Mouse (Mus musculus) layer of hippocampus, adult 8-10 months (tissue): Measurements from ENCODE around the gene Olfr95. TPM values are rescaled to one million over a fixed set of nuclear protein-coding genes. Genes with fewer than 3 reads are reported as not detected.
"Not testable (repeated sequence)": the region's sequence is repeated elsewhere in the genome, so short reads cannot be mapped to it uniquely, and the experiment has no call there.

Experiments
- DNase-seq, 2 experiments: peaks; one replicate each; pipeline ENCODE4 v3.0.0; 2022; ENCODE audit warnings: low spot score in 2 of 2
- total RNA-seq, 4 experiments: library from RNA; stranded (reverse); gene quantifications; 2 replicates each; pipeline ENCODE4 v1.2.4; 2022

Olfr95 gene
- not detected for total RNA-seq

GRCm38 (mm10) chr17:37213018-37213417 is at the start of gene Olfr95:
Gene Olfr95, minus strand, starts transcription at chr17:37213118.
- DNase-seq = no peak

- DNase-seq = peak in 1 of 2 experiments; percentile 9
Measured at GRCm38 (mm10) chr17:37250544-37250943, 37.6 kb upstream of the Olfr95 start.

GRCm38 (mm10) chr17:37249460-37249859 is 36.5 kb upstream of the Olfr95 start:
- no peak for DNase-seq

- peak; percentile 9 to 13 for DNase-seq
Measured at GRCm38 (mm10) chr17:37246715-37247114, 33.8 kb upstream of the Olfr95 start.

GRCm38 (mm10) chr17:37242198-37242597 is 29.3 kb upstream of the Olfr95 start:
- DNase-seq = no peak

- not testable (repeated sequence) for DNase-seq
Measured at GRCm38 (mm10) chr17:37237230-37237629, 24.3 kb upstream of the Olfr95 start, which contains the start of gene Olfr97. Gene Olfr97, minus strand, starts transcription at chr17:37237330.

- no peak for DNase-seq
Measured at GRCm38 (mm10) chr17:37221879-37222278, 9.0 kb upstream of the Olfr95 start.

- no peak for DNase-seq
Measured at GRCm38 (mm10) chr17:37219846-37220245, 6.9 kb upstream of the Olfr95 start, which contains the start of gene Olfr96. Gene Olfr96, plus strand, starts transcription at chr17:37220146.

GRCm38 (mm10) chr17:37218486-37218885 is 5.6 kb upstream of the Olfr95 start:
- DNase-seq = no peak

GRCm38 (mm10) chr17:37210884-37211768 is 1.8 kb downstream of the Olfr95 start:
- no peak for DNase-seq

- DNase-seq = no peak
Measured at GRCm38 (mm10) chr17:37203917-37204236, 9.0 kb downstream of the Olfr95 start.

DNA sequence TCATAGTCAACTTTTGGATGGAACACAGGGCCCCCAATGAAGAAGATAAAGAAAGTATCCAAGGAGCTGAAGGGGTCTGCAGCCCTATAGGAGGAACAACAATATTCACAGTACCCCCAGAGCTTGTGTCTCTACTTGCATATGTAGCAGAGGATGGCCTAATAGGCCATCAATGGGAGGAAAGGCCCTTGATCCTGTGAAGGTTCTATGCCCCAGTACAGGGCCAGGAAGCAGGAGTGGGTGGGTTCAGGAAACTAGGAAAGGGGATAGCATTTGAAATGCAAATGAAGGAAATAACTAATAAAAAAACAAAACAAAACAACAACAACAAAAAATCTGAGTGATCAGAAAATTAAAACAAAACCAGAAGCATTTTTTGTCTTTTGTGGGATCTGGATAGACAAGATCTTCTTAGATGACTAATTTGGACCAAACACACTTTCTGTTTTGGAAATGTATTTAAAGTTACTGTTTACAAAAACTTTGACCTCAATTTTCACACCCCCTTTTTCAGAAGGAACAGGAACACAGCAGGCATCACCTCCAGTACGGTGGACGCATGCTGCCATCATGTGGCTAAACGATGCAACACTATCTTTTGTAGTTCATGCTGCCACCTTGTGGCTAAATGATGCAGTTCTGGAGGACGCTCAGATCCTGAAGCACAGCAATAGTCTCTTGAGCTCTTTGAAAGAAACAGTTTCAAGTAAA is 9.6 kb downstream of the Olfr95 start:
- DNase-seq = peak; percentile 67 to 91

DNA sequence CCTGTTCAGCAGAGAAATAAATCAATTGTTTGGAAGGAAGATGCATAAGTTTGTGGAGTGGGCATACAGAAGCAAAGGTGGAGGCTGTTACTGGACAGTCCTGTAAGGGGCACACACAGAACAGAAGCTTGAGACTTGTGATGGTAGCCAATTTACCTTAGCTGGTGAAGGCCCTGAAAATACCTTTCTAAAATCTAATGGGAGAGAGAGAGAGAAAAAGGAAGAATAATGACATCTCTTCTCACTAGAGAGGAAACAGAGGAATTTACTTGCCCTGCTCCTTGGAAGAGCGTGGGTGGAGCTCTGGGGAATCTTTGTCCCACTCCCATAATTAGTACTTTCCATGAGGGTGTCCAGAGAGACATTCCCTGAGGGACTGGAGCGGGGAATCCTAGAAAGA is 12.0 kb downstream of the Olfr95 start, which contains the start of gene Olfr94:
Olfr94 (minus strand) TSS at position 101 of the 400 bp plus-strand sequence.
- no peak for DNase-seq

GRCm38 (mm10) chr17:37196845-37197724 is 15.8 kb downstream of the Olfr95 start:
- peak in 1 of 2 experiments; percentile 27 for DNase-seq

DNA sequence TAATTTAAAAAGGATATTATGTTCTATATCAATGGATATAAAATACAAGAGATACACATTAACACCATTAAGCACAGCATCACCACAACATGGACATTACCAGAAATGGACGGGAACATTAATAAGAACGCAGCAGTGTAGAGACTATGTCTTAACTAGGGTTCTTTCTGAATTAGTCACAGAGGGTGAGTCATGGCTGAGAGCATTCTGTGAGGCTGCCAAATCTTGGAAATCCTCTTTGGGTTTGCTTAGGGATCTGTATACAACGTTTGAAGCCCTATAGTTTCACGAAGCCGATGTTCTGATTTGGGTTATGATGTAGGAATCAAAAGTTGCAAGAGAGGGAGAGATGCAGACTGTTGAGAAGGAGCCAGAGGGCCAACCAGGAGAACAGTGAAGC is 18.1 kb downstream of the Olfr95 start:
- no peak for DNase-seq

DNA sequence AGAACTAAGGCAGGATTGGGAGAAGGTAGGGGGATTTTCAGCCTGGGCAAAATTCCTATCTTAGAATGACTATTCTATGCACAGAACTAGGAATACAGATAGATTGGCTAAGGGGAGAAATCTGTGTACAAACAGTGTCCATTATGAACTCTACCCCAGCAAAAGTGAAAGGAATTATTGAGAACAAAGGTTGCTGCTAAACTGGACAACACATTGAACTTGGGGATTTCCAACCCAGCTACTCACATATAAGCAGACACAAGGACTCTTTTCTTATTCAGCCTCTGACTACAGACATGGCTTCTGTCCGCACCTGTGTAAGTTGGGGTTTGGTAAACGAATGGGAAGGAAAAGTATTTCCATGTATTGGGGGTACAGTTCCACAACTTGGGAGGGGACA is 19.3 kb downstream of the Olfr95 start, which contains the start of gene Ubd:
Ubd (plus strand) TSS at position 237 of the 400 bp plus-strand sequence.
- no peak for DNase-seq

DNA sequence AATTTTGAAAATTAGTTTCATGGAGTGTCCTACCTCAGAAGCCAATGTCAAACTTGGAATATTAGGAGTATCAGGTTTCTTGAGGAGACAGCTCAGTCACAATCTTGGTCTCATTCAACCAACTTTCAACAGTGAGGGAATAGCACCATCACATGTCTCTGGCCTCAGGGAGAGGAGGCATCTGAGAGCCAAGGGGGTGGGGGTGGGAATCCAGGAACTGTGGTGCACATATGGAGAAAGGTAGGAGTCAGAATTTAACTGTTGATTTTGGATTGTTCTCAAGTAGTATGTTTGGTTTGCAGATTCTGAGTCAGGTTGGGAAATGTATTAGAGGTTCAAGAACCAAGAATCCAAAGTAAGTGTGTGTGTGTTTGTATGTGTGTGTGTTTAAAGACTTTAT is 19.9 kb downstream of the Olfr95 start:
- DNase-seq = no peak

DNA sequence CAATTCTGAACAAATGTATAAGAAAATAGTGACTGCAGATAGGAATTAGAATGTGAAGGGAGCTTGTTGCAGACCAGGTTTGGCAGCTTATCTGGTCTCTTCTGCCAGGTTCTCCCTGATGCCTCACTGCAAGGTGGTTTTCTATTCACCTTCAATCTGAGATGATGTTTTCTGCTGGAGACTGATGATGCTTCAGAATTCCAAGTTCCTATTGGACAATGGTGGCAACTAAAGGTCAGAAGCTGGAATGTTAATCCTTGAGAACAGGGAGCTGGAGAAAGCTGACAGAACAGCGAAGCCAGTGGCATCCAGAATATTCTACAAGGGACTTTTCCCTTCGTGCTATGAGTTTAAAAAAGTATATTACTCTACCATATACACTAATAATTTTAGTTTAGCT is 22.2 kb downstream of the Olfr95 start:
- no peak for DNase-seq

- DNase-seq = no peak
Measured at GRCm38 (mm10) chr17:37185474-37185873, 27.4 kb downstream of the Olfr95 start.

DNA sequence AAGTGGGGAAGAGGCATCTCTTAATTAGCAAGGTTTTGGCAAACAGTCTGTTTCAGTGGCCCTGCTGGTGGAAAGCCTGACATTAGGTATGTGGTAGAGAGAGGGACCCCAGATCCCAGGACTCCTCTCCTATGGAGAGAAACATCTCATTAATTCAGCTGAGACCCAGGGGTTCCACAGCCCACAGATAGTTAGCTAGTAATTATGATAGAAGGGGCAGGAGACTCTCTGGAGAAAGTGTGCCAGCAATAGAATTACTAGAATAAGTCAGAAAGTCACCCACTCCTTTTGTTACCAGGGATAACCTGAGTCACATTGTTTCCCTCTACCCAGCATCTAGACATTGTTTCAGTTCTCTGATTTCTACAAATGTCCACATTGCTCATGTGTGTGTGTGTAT is 51.5 kb downstream of the Olfr95 start, which contains the start of gene Olfr93:
Olfr93 (minus strand) TSS at position 101 of the 400 bp plus-strand sequence.
- no peak for DNase-seq
